Mouse (Mus musculus) liver, adult 2 months (tissue): ENCODE results near the gene Mettl17.

Experiments used
- CTCF ChIP-seq: fragments of 200-500 bp; IDR thresholded peaks from 2 replicates; pipeline ENCODE4 v1.5.1; 2011; ENCODE audit warnings: low read depth, low read length, control low read depth
- POLR2A ChIP-seq: fragments of 200-500 bp; IDR thresholded peaks from 2 replicates; pipeline ENCODE4 v1.6.1; 2011; ENCODE audit warnings: low read length, control low read depth; ENCODE audit not compliant: insufficient read depth; ENCODE audit errors: extremely low read depth

GRCm38 (mm10) chr14:51842781-51843180, 41.9 kb upstream of the Mettl17 start:
- TF ChIP-seq CTCF (no peak), POLR2A (no peak)
